Mouse (Mus musculus): ENCODE results near the gene Sv2b. TPM values are rescaled to one million over a fixed set of nuclear protein-coding genes. Genes with fewer than 3 reads are reported as not detected.
"Not testable (repeated sequence)": the region's sequence is repeated elsewhere in the genome, so short reads cannot be mapped to it uniquely, and the experiment has no call there.

Sv2b gene
- polyA plus RNA-seq, 1 experiment from 2014 or later, result 20.6 TPM

DNA sequence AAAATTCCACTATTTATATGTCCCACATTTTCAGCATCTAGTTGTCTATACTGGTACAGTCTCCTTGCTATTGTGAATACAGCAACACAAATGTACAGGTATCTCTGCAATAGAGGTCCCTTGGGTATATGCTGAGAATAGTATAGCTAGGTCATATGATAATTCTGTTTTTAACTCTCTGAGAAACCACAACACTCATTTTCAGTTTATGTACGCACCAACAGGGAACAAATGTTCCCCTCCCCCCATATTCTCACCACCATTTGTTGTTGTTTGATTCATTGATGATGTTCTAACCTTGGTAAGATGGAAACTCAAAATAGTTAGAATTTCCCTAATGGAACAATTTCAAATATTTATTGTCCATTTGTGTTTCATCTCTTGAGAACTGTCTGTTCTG, 16.2 kb upstream of the Sv2b start:
- no peak for ATAC-seq (ENCODE audit: low read depth)
- WGBS, result 84% methylated on average over 1 of the region's 1 CpGs
- no peak overlapping the region for H3K4me3 ChIP-seq (ENCODE audit: low read depth, low read length)

DNA sequence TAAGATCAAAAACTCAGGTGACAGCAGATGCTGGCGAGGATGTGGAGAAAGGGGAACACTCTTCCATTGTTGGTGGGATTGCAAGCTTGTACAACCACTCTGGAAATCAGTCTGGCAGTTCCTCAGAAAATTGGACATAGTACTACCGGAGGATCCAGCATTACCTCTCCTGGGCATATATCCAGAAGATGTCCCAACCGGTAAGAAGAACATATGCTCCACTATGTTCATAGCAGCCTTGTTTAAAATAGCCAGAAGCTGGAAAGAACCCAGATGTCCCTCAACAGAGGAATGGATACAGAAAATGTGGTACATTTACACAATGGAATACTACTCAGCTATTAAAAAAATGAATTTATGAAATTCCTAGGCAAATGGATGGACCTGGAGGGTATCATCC, 13.7 kb upstream of the Sv2b start:
- H3K36me3 ChIP-seq (ENCODE audit: control insufficient read depth, insufficient read depth, low read length); H3K4me1 ChIP-seq (ENCODE audit: control insufficient read depth, insufficient read depth, low read length); H3K27me3 ChIP-seq (ENCODE audit: control insufficient read depth, insufficient read depth, low read length); H3K27ac ChIP-seq (ENCODE audit: low read depth, low read length); ATAC-seq (ENCODE audit: low read depth); H3K9me3 ChIP-seq (ENCODE audit: control insufficient read depth, low read length); H3K4me3 ChIP-seq (ENCODE audit: low read depth, low read length); H3K4me2 ChIP-seq (ENCODE audit: low read depth, low read length); H3K9ac ChIP-seq (replicated peaks; ENCODE audit: low read depth, low read length): not testable (repeated sequence)
- WGBS, result 93% methylated on average over 3 of the region's 3 CpGs

More for the DNA sequence above, 16.2 kb upstream of the Sv2b start:
- H3K4me1 ChIP-seq (ENCODE audit: control insufficient read depth, insufficient read depth, low read length), result peaks cover 13% of the 10 kb centered on the region; the same call in 1 of the 2 replicates
- no peaks in the 10 kb centered on the region for H3K36me3 ChIP-seq (ENCODE audit: control insufficient read depth, insufficient read depth, low read length)
- no peak overlapping the region for H3K9ac ChIP-seq (replicated peaks; ENCODE audit: low read depth, low read length)
- H3K4me2 ChIP-seq (ENCODE audit: low read depth, low read length), result no peak overlapping the region
- H3K27me3 ChIP-seq (ENCODE audit: control insufficient read depth, insufficient read depth, low read length), result no peaks in the 10 kb centered on the region
- H3K9me3 ChIP-seq (ENCODE audit: control insufficient read depth, low read length), result no peaks in the 10 kb centered on the region
- H3K27ac ChIP-seq (ENCODE audit: low read depth, low read length), result no peak overlapping the region

DNA sequence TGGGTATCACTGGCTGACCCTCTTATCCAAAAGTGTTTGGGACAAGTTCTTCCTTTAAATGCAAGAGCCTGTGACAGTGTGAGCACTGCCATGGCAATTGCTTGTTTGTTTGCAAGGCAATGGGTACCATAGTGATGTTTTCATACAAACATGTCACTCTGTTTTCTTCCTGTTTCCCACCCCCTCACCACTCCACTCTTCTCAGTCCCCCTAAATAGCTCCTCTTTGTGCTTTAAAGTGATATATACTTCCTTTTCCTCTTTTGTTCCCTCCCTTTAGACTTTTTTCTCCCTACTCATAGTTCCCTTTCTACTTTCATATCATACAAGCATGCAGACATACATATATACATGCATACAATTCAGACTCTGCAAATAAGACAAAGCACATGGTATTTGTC, 10.9 kb upstream of the Sv2b start:
- ATAC-seq (ENCODE audit: low read depth), result no peak

DNA sequence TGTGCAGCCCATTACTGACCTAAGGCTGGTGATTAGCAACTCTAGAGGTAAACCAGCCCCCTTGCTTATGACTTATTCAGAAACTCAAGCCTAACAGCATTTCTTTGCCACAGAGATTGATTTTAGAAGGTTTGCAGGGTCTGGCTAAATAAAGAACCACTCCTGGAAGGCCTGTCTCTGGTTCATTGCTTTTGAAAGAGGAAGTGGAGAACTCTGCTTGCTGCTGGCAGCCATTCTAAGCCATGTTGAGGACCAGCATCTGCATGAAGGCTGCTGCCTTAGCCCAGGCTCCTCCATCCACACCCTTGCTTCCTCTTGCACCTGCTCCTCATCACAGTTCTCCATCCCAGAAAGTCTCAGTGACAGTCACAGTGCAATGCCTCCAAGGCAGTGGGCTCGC, 9.3 kb upstream of the Sv2b start:
- no peak overlapping the region for H3K4me2 ChIP-seq (ENCODE audit: low read depth, low read length)
- H3K4me3 ChIP-seq (ENCODE audit: low read depth, low read length), result no peak overlapping the region
- H3K27me3 ChIP-seq (ENCODE audit: control insufficient read depth, insufficient read depth, low read length), result no peaks in the 10 kb centered on the region
- H3K9me3 ChIP-seq (ENCODE audit: control insufficient read depth, low read length), result no peaks in the 10 kb centered on the region
- H3K36me3 ChIP-seq (ENCODE audit: control insufficient read depth, insufficient read depth, low read length), result no peaks in the 10 kb centered on the region
- no peak for ATAC-seq (ENCODE audit: low read depth)
- 96% methylated on average over 1 of the region's 1 CpGs for WGBS
- no peaks in the 10 kb centered on the region for H3K4me1 ChIP-seq (ENCODE audit: control insufficient read depth, insufficient read depth, low read length)
- no peak overlapping the region for H3K9ac ChIP-seq (replicated peaks; ENCODE audit: low read depth, low read length)
- no peak overlapping the region for H3K27ac ChIP-seq (ENCODE audit: low read depth, low read length)

More for the DNA sequence above, 10.9 kb upstream of the Sv2b start:
- Histone ChIP-seq H3K9ac (replicated peaks; ENCODE audit: low read depth, low read length) (no peak overlapping the region), H3K27me3 (ENCODE audit: control insufficient read depth, insufficient read depth, low read length) (no peaks in the 10 kb centered on the region), H3K4me2 (ENCODE audit: low read depth, low read length) (no peak overlapping the region), H3K27ac (ENCODE audit: low read depth, low read length) (no peak overlapping the region), H3K9me3 (ENCODE audit: control insufficient read depth, low read length) (no peaks in the 10 kb centered on the region), H3K36me3 (ENCODE audit: control insufficient read depth, insufficient read depth, low read length) (no peaks in the 10 kb centered on the region), H3K4me3 (ENCODE audit: low read depth, low read length) (no peak overlapping the region), H3K4me1 (ENCODE audit: control insufficient read depth, insufficient read depth, low read length) (no peaks in the 10 kb centered on the region)

DNA sequence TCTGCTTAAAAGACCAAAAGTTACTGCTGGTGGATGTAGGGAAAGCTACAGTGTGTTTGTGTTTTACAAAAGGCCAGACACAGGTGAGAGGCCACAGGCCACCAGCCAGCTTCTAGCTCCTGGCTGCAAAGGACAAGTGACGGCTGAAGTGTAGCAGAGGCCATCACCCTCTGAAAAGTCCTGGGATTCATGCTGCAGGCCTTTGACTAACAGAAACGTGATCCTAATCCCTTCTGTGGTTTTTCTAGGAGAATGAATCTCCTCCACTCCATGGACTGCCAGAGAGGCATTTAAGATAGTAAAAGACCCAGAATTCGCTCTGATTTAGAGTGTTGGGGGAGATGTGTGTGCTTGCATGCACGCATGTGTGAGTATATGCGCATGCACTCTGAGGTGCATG, 5.8 kb upstream of the Sv2b start:
- H3K4me1 ChIP-seq (ENCODE audit: control insufficient read depth, insufficient read depth, low read length), result no peaks in the 10 kb centered on the region
- no peaks in the 10 kb centered on the region for H3K9me3 ChIP-seq (ENCODE audit: control insufficient read depth, low read length)
- H3K27me3 ChIP-seq (ENCODE audit: control insufficient read depth, insufficient read depth, low read length), result no peaks in the 10 kb centered on the region
- H3K36me3 ChIP-seq (ENCODE audit: control insufficient read depth, insufficient read depth, low read length), result no peaks in the 10 kb centered on the region
- no peak for ATAC-seq (ENCODE audit: low read depth)
- no peak overlapping the region for H3K27ac ChIP-seq (ENCODE audit: low read depth, low read length)
- no peak overlapping the region for H3K4me2 ChIP-seq (ENCODE audit: low read depth, low read length)
- H3K9ac ChIP-seq (replicated peaks; ENCODE audit: low read depth, low read length), result no peak overlapping the region
- WGBS, result 78% methylated on average over 5 of the region's 5 CpGs
- no peak overlapping the region for H3K4me3 ChIP-seq (ENCODE audit: low read depth, low read length)

DNA sequence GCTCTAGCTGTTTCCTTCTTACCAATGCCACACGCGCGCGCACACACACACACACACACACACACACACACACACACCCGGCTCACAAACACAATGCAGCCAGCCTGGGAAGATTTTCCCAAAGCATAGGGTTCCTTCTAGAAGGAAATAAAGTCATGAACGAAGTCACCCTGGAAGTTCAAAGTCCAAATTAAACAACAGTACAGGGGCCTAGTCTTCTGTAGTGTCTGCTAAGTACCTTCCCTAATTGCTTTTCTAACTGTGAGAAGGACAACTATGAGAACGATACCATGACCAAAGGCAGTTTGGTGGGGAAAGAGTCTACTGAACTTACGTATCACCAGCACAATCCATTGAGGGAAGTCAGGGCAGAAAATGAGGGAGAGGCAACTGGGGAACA, 508 bp upstream of the Sv2b start:
- WGBS, result 77% methylated on average over 8 of the region's 8 CpGs
- H3K9ac ChIP-seq (replicated peaks; ENCODE audit: low read depth, low read length), result no peak overlapping the region
- H3K27me3 ChIP-seq (ENCODE audit: control insufficient read depth, insufficient read depth, low read length), result no peaks in the 10 kb centered on the region; the same call in 1 of the 2 replicates
- no peak overlapping the region for H3K27ac ChIP-seq (ENCODE audit: low read depth, low read length)
- no peak overlapping the region for H3K4me3 ChIP-seq (ENCODE audit: low read depth, low read length)
- H3K36me3 ChIP-seq (ENCODE audit: control insufficient read depth, insufficient read depth, low read length), result no peaks in the 10 kb centered on the region
- no peaks in the 10 kb centered on the region for H3K9me3 ChIP-seq (ENCODE audit: control insufficient read depth, low read length)
- H3K4me1 ChIP-seq (ENCODE audit: control insufficient read depth, insufficient read depth, low read length), result no peaks in the 10 kb centered on the region; the same call in 1 of the 2 replicates
- no peak overlapping the region for H3K4me2 ChIP-seq (ENCODE audit: low read depth, low read length)
- no peak for ATAC-seq (ENCODE audit: low read depth)

DNA sequence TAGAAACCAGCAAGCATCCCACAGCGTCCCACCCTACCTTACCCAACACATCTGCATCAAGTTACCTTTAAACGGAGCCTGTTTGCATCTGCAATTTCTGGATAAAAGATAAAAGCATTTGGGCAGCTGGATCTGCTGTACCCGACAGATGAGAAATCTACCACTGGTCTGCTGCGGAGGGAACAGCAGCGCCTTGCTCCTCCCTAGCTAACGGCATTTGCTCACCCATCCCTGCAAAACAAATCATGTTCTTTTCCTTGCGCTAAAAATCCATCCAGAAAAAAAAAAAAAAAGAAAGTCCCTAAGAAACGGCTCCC, 964 bp downstream of the Sv2b start:
- peak overlapping the region; percentile 49 for H3K4me3 ChIP-seq (ENCODE audit: low read depth, low read length)
- no peaks in the 10 kb centered on the region; the same call in 1 of the 2 replicates for H3K4me1 ChIP-seq (ENCODE audit: control insufficient read depth, insufficient read depth, low read length)
- no peaks in the 10 kb centered on the region; the same call in 1 of the 2 replicates for H3K27me3 ChIP-seq (ENCODE audit: control insufficient read depth, insufficient read depth, low read length)
- no peak overlapping the region for H3K27ac ChIP-seq (ENCODE audit: low read depth, low read length)
- H3K4me2 ChIP-seq (ENCODE audit: low read depth, low read length), result peak overlapping the region; percentile 95
- ATAC-seq (ENCODE audit: low read depth), result 0 out of 2 replicates have a peak, but pooled peaks have one; percentile 11
- 0 out of 2 replicates have a peak overlapping the region, but pooled peaks have one; percentile 1 for H3K9ac ChIP-seq (replicated peaks; ENCODE audit: low read depth, low read length)
- H3K9me3 ChIP-seq (ENCODE audit: control insufficient read depth, low read length), result no peaks in the 10 kb centered on the region
- WGBS, result 3% methylated on average over 8 of the region's 8 CpGs
- no peaks in the 10 kb centered on the region for H3K36me3 ChIP-seq (ENCODE audit: control insufficient read depth, insufficient read depth, low read length)

DNA sequence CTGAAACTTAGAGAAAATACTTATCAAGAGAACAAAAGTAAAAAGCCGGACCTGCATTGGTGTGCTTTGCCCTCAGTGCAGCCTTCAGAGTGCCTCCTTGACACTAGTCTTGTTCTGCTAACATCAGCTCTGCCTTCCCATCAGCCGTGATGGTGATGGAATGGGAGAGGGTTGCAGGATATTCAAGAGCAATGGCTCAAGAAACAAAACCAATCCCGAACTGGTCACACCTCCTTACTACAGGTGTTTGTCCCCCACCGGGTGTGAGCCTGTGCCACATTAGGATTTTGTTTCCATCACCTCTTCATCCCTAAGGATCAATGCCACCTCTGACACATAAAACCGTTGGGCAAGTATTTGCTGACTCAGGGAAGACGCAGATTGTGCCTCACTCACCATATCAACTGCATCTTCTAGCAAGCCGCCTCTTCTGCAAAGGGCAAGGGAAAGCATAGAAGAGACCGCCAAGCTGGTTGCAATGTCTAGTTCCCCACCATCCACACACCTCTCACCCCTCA, 1.4 kb downstream of the Sv2b start:
- Histone ChIP-seq H3K4me1 (ENCODE audit: control insufficient read depth, insufficient read depth, low read length) (no peaks in the 10 kb centered on the region; the same call in 1 of the 2 replicates), H3K9ac (replicated peaks; ENCODE audit: low read depth, low read length) (0 out of 2 replicates have a peak overlapping the region, but pooled peaks have one; percentile 1), H3K4me2 (ENCODE audit: low read depth, low read length) (peak overlapping the region; percentile 95), H3K27ac (ENCODE audit: low read depth, low read length) (no peak overlapping the region), H3K4me3 (ENCODE audit: low read depth, low read length) (peak overlapping the region; percentile 49), H3K9me3 (ENCODE audit: control insufficient read depth, low read length) (no peaks in the 10 kb centered on the region), H3K27me3 (ENCODE audit: control insufficient read depth, insufficient read depth, low read length) (no peaks in the 10 kb centered on the region; the same call in 1 of the 2 replicates), H3K36me3 (ENCODE audit: control insufficient read depth, insufficient read depth, low read length) (no peaks in the 10 kb centered on the region)
- WGBS, result 59% methylated on average over 8 of the region's 8 CpGs
- ATAC-seq (ENCODE audit: low read depth), result no peak

DNA sequence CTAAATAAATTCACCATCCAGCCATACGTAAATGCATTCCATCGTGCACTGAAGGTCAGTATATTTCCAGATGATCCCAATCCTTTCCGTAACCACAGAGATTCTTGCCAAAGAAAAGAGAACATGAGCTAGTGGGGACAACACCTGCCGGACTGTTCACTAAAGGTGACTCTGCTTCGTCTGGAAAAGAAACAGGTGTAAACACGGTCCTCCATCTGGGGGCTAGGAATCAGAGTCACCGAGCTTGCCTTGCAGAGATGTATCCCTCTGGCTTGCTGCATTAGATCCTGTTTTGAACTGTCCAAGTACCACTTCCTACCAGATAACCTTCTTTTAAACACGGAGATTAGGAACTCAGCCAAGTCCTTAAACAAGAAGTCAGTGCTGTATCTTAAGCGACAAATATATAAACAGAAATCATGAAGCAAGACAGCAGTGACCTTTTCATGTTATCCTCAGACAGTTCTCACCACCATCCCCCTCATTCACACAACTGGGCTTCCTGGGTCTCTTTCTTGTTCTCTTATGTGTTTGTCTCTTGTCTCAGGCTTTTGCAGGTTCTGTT, 3.1 kb downstream of the Sv2b start:
- ATAC-seq (ENCODE audit: low read depth), result no peak
- whole genome bisulfite sequencing, result 73% methylated on average over 9 of the region's 9 CpGs
- Histone ChIP-seq H3K27me3 (ENCODE audit: control insufficient read depth, insufficient read depth, low read length) (no peaks in the 10 kb centered on the region; the same call in 1 of the 2 replicates), H3K36me3 (ENCODE audit: control insufficient read depth, insufficient read depth, low read length) (no peaks in the 10 kb centered on the region), H3K9me3 (ENCODE audit: control insufficient read depth, low read length) (no peaks in the 10 kb centered on the region), H3K27ac (ENCODE audit: low read depth, low read length) (no peak overlapping the region), H3K4me3 (ENCODE audit: low read depth, low read length) (no peak overlapping the region), H3K4me2 (ENCODE audit: low read depth, low read length) (no peak overlapping the region), H3K4me1 (ENCODE audit: control insufficient read depth, insufficient read depth, low read length) (no peaks in the 10 kb centered on the region; the same call in 1 of the 2 replicates), H3K9ac (replicated peaks; ENCODE audit: low read depth, low read length) (no peak overlapping the region)

Data from neural tube, embryonic 14.5 days (tissue).